Mouse (Mus musculus): ENCODE measurements at regions not wholly inside any gene's neighbourhood (a gene's known extent, or its start where the extent isn't known, plus 50 kb on each side); places are given as distances from the start of the nearest gene placed in this dataset.

DNA sequence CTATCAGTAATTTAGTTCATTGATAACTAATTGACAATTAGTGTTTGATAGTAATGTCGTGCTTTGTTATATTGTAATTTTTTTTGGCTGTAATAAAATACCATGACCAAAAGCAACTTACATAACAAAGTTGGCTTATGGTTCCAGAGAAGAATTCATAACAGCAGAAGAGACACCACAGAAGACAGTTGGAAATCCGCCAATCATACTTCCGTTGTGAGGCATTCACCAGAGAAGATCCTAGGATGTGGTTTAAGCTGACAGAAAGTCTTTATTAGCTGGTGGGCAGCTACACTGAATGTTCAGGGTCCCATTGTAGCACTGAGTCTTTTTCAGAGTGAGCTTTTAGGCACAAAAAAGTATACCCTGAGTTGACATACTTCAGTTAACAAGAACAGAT is 109.9 kb downstream of the Sec23a start:
- TF ChIP-seq USF1 (IDR thresholded peaks at IDR 0.05; ENCODE audit: low read depth) (no peak), MAX (IDR thresholded peaks at IDR 0.05) (no peak), FOSL1 (IDR thresholded peaks at IDR 0.05; ENCODE audit: insufficient read depth, low read length, poor library complexity, severe bottlenecking) (no peak), MYOD1 (IDR thresholded peaks at IDR 0.05; ENCODE audit: control insufficient read depth, insufficient read length, low read depth) (no peak), MYOG (IDR thresholded peaks at IDR 0.05; ENCODE audit: control insufficient read depth, extremely low read depth, insufficient read length) (no peak), CTCF (IDR thresholded peaks at IDR 0.05; ENCODE audit: control insufficient read depth, insufficient read depth, insufficient read length) (no peak), CEBPB (IDR thresholded peaks at IDR 0.05; ENCODE audit: low read depth) (no peak)
- Histone ChIP-seq H3K36me3 (ENCODE audit: control insufficient read depth, insufficient read depth) (no peaks in the 10 kb centered on the region), H3K79me3 (ENCODE audit: low read depth) (no peaks in the 10 kb centered on the region), H3K4me3 (ENCODE audit: insufficient read depth, poor library complexity, severe bottlenecking) (no peak overlapping the region), H3K27me3 (ENCODE audit: control insufficient read depth, insufficient read depth, insufficient read length) (no peaks in the 10 kb centered on the region), H3ac (ENCODE audit: control insufficient read depth, insufficient read length, low read depth) (no peak overlapping the region), H3K79me2 (ENCODE audit: control insufficient read depth, insufficient read depth) (no peaks in the 10 kb centered on the region)

DNA sequence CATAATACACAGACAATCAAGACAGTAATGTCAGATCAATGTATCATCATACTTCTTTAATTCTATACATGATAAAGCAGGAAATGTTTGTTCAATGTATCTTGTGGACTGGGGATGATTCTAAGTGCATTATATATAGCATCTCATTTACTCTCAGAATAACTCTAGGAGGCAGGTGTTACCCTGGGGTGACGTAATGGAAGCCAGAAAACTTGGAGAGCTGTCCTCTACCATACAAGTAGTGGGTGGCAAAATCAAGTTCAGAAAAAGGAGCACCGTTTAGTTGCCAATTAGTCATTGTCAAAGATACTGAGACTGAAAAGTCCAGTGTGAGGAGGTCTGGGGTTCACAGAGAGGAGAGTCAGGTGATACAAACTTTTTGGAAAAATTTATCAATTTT is 136.0 kb downstream of the Sec23a start:
- no peaks in the 10 kb centered on the region for H3K79me2 ChIP-seq (ENCODE audit: control insufficient read depth, insufficient read depth)
- H3ac ChIP-seq (ENCODE audit: control insufficient read depth, insufficient read length, low read depth) = no peak overlapping the region
- no peaks in the 10 kb centered on the region for H3K36me3 ChIP-seq (ENCODE audit: control insufficient read depth, insufficient read depth)
- no peaks in the 10 kb centered on the region for H3K27me3 ChIP-seq (ENCODE audit: control insufficient read depth, insufficient read depth, insufficient read length)
- H3K4me3 ChIP-seq (ENCODE audit: insufficient read depth, poor library complexity, severe bottlenecking) = no peak overlapping the region
- TF ChIP-seq CEBPB (IDR thresholded peaks at IDR 0.05; ENCODE audit: low read depth) (no peak), CTCF (IDR thresholded peaks at IDR 0.05; ENCODE audit: control insufficient read depth, insufficient read depth, insufficient read length) (no peak), MYOD1 (IDR thresholded peaks at IDR 0.05; ENCODE audit: control insufficient read depth, insufficient read length, low read depth) (no peak), MAX (IDR thresholded peaks at IDR 0.05) (no peak), MYOG (IDR thresholded peaks at IDR 0.05; ENCODE audit: control insufficient read depth, extremely low read depth, insufficient read length) (no peak), FOSL1 (IDR thresholded peaks at IDR 0.05; ENCODE audit: insufficient read depth, low read length, poor library complexity, severe bottlenecking) (no peak), USF1 (IDR thresholded peaks at IDR 0.05; ENCODE audit: low read depth) (no peak)
- no peaks in the 10 kb centered on the region for H3K79me3 ChIP-seq (ENCODE audit: low read depth)

DNA sequence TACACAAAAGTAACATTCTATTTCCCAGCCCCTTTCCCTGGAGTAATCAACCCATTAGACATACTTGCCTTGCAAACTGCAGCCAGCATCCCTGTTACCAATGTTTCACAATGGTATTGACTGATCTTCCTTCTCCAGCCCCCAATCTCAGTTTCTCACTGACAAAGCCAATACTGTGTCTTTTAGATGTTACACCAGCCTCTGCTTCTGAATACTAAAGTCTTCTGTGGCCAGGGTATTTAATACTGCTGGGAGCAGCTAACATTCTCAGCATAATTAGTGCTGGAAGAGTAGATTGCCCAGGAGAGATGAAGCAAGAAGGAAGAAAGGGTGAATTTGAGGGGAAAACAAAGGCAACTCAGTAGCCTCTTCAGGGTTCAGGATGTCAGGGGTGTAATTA is 139.4 kb downstream of the Sec23a start:
- TF ChIP-seq MAX (IDR thresholded peaks at IDR 0.05) = no peak
- TF ChIP-seq USF1 (IDR thresholded peaks at IDR 0.05; ENCODE audit: low read depth) = no peak
- TF ChIP-seq CEBPB (IDR thresholded peaks at IDR 0.05; ENCODE audit: low read depth) = no peak
- no peak for TF ChIP-seq CTCF (IDR thresholded peaks at IDR 0.05; ENCODE audit: control insufficient read depth, insufficient read depth, insufficient read length)
- TF ChIP-seq FOSL1 (IDR thresholded peaks at IDR 0.05; ENCODE audit: insufficient read depth, low read length, poor library complexity, severe bottlenecking) = no peak
- no peak for TF ChIP-seq MYOD1 (IDR thresholded peaks at IDR 0.05; ENCODE audit: control insufficient read depth, insufficient read length, low read depth)
- TF ChIP-seq MYOG (IDR thresholded peaks at IDR 0.05; ENCODE audit: control insufficient read depth, extremely low read depth, insufficient read length) = no peak
- Histone ChIP-seq H3K27me3 (ENCODE audit: control insufficient read depth, insufficient read depth, insufficient read length) (no peaks in the 10 kb centered on the region), H3K36me3 (ENCODE audit: control insufficient read depth, insufficient read depth) (no peaks in the 10 kb centered on the region), H3K79me2 (ENCODE audit: control insufficient read depth, insufficient read depth) (no peaks in the 10 kb centered on the region), H3ac (ENCODE audit: control insufficient read depth, insufficient read length, low read depth) (no peak overlapping the region), H3K4me3 (ENCODE audit: insufficient read depth, poor library complexity, severe bottlenecking) (no peak overlapping the region), H3K79me3 (ENCODE audit: low read depth) (no peaks in the 10 kb centered on the region)

DNA sequence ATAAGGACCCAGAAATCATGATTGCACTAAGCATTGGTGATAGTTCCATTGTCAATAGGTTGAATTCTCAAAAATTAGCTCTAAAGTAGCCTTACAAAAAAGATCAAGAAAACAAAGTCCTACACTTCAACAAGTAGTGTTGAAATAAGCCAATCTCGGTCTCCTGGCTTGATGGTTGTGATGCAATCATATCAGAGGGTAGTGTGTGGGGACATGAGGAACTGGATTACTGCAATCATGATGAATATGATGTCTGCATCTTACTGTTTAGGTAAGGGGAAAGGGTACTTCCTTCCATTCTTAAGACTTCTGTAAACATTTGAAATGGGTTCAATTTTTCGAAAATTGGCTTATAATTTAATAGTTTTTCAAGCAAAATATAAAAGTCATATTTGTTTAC is 155.3 kb downstream of the Sec23a start:
- no peaks in the 10 kb centered on the region for H3K36me3 ChIP-seq (ENCODE audit: control insufficient read depth, insufficient read depth)
- no peaks in the 10 kb centered on the region for H3K27me3 ChIP-seq (ENCODE audit: control insufficient read depth, insufficient read depth, insufficient read length)
- H3K79me2 ChIP-seq (ENCODE audit: control insufficient read depth, insufficient read depth) = no peaks in the 10 kb centered on the region
- no peak for TF ChIP-seq CTCF (IDR thresholded peaks at IDR 0.05; ENCODE audit: control insufficient read depth, insufficient read depth, insufficient read length)
- no peak for TF ChIP-seq FOSL1 (IDR thresholded peaks at IDR 0.05; ENCODE audit: insufficient read depth, low read length, poor library complexity, severe bottlenecking)
- no peak for TF ChIP-seq MYOD1 (IDR thresholded peaks at IDR 0.05; ENCODE audit: control insufficient read depth, insufficient read length, low read depth)
- no peak for TF ChIP-seq USF1 (IDR thresholded peaks at IDR 0.05; ENCODE audit: low read depth)
- TF ChIP-seq CEBPB (IDR thresholded peaks at IDR 0.05; ENCODE audit: low read depth) = no peak
- no peak for TF ChIP-seq MYOG (IDR thresholded peaks at IDR 0.05; ENCODE audit: control insufficient read depth, extremely low read depth, insufficient read length)
- no peak for TF ChIP-seq MAX (IDR thresholded peaks at IDR 0.05)
- no peak overlapping the region for H3ac ChIP-seq (ENCODE audit: control insufficient read depth, insufficient read length, low read depth)
- H3K4me3 ChIP-seq (ENCODE audit: insufficient read depth, poor library complexity, severe bottlenecking) = no peak overlapping the region
- no peaks in the 10 kb centered on the region for H3K79me3 ChIP-seq (ENCODE audit: low read depth)

DNA sequence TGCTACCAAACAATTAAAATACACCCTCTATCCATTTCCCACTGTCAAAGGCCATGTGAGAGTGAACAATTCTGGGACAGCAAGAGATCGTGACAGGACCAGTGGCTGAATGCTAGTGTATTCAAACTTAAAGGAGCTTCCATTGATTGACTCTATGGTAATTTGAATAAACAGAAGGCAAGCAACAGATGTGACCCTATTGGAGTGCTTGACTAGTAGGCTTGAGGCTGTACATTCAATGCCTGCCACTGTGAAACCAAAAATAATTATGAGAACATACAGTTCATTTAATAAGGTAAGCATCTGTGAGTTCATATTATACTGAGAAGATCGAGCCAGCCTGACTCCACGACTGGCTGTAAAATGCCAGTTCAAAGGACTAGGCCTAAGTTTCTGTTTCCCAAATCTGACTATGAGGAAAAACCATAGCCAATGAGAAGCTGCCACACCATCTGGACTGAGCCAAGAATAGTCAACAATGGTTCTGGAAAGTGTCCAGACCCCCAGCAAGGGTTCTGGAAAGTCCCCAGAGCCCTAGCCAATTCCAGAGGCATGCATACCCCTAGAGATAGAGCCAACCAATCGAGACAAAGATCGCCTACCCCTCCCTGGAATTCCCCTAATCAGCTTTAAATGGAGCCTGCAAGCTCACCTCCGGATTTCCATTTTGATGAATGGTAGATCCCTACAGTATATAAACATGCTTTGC is 160.0 kb downstream of the Sec23a start:
- H3K79me3 ChIP-seq (ENCODE audit: low read depth) = no peaks in the 10 kb centered on the region
- no peaks in the 10 kb centered on the region for H3K79me2 ChIP-seq (ENCODE audit: control insufficient read depth, insufficient read depth)
- H3K27me3 ChIP-seq (ENCODE audit: control insufficient read depth, insufficient read depth, insufficient read length) = no peaks in the 10 kb centered on the region
- no peak overlapping the region for H3ac ChIP-seq (ENCODE audit: control insufficient read depth, insufficient read length, low read depth)
- H3K36me3 ChIP-seq (ENCODE audit: control insufficient read depth, insufficient read depth) = no peaks in the 10 kb centered on the region
- no peak overlapping the region for H3K4me3 ChIP-seq (ENCODE audit: insufficient read depth, poor library complexity, severe bottlenecking)
- TF ChIP-seq MYOD1 (IDR thresholded peaks at IDR 0.05; ENCODE audit: control insufficient read depth, insufficient read length, low read depth) = no peak
- no peak for TF ChIP-seq MYOG (IDR thresholded peaks at IDR 0.05; ENCODE audit: control insufficient read depth, extremely low read depth, insufficient read length)
- no peak for TF ChIP-seq CEBPB (IDR thresholded peaks at IDR 0.05; ENCODE audit: low read depth)
- TF ChIP-seq FOSL1 (IDR thresholded peaks at IDR 0.05; ENCODE audit: insufficient read depth, low read length, poor library complexity, severe bottlenecking) = no peak
- TF ChIP-seq MAX (IDR thresholded peaks at IDR 0.05) = no peak
- no peak for TF ChIP-seq CTCF (IDR thresholded peaks at IDR 0.05; ENCODE audit: control insufficient read depth, insufficient read depth, insufficient read length)
- no peak for TF ChIP-seq USF1 (IDR thresholded peaks at IDR 0.05; ENCODE audit: low read depth)

Measured in C2C12 (cell line).